Mouse (Mus musculus) kidney, postnatal 10 days (tissue): ENCODE measurements around the gene Ap2s1.
"Not testable (repeated sequence)": the region's sequence is repeated elsewhere in the genome, so short reads cannot be mapped to it uniquely, and the experiment has no call there.

Source experiments
- DNase-seq: peaks from one replicate; pipeline ENCODE4 v3.0.0; 2021; ENCODE audit warnings: mixed read lengths

The Ap2s1 gene

DNA sequence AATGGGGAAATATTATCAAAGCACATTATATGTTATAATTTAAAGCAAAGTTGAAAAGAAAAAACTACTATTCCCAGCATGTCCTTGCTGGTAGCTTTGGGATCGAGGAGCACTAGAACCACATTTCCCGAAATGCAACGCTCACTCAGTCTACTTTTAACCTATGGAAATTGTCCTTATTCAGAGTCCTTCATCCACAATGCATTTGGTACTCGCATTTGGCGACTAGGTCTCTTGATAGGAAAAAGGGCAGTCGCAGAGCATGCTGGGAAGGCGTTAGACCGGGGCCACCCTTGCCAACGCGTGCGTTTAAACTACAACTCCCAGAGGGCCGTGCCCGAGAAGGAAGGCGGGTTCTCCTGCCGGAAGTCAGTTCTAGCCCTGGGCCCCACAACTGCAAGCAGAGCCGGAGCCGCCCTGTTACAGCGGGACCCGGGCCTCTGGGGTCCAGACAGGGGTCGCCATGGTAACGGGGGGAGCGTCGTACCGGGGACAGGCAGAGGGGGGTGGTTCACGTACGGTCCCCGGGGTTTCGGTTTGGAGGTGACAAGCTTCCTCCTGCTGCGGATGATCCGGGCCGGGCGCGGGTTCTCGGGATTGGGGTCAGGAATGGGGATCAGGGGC, at the start of gene Ap2s1:
TSS of gene Ap2s1 (plus strand) at position 338 of the 624 bp plus-strand sequence.
- DNase-seq = peak; percentile 98

DNA sequence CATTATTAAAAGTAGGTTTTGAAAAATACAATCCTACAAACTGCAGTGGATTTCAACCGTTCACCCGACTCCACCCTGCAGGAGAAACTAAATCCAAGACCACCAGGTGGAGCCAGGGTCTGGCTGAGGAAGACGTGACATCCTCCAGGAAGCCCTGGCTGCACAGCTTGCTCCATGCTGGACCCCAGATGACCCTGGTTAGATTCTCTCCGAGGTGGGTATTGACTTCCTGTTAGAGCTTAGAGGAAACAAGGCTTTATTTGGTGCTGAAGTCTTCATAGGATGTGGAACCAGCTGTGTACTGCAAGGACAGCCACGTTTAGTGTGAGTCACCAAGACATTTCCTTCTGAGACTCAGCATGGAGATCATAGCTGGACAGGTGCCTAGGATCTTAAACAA, 49.0 kb upstream of the Ap2s1 start:
- DNase-seq = peak; percentile 55

DNA sequence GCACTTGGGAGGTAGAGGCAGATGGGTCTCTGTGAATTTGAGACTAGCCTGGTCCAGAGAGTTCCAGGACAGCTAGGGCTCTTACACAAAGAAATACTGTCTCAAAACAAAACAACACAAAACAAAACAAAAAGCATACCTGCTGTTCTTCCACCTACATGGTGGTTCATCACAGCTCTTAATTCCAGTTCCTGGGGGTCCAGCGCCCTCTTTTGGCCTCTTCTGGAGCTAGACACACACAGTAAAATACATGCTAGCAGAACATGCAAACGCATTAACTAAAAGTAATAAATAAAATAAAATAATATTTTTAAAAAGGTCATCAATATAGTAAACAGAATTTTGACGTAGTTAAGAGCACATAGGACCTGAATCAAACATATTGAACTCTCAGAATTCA, 43.2 kb upstream of the Ap2s1 start:
- peak; percentile 68 for DNase-seq

DNA sequence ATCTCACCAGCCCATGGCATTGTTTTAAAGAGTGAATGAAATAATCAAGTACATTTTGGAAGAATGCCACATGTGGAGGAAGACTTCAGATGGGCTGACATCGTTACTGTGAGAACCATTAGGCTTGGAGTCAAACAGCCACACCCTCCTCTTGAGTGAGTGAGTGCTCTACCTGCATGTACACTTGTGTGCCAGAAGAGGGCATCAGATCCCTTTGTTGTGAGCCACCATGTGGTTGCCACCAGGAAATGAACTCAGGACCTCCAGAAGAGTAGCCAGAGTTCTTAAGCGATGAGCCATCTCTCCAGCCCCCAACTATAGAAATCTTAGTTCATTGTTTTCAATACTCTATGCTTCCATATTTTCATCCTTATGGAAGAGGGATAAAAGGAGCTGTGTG, 39.2 kb upstream of the Ap2s1 start:
- no peak for DNase-seq

DNA sequence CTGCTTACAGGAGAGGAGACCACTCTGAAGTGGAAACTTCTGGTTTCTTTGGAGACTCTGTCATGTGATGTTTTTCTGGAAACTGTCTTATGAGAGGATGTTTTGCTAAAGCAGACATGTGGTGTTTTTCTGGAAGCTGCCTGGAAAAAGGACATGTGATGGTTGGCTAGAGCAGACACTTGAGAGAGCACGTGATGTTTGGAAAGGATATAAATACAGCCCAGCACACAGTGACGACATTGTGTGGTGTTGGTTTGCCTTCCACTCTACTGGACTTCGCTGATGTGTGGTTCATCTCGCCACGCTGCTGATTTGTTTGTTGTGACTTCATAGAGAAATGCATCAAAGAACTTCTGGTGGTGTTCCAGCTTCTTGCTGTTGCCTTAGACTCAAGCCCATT, 37.6 kb upstream of the Ap2s1 start:
- DNase-seq = no peak

DNA sequence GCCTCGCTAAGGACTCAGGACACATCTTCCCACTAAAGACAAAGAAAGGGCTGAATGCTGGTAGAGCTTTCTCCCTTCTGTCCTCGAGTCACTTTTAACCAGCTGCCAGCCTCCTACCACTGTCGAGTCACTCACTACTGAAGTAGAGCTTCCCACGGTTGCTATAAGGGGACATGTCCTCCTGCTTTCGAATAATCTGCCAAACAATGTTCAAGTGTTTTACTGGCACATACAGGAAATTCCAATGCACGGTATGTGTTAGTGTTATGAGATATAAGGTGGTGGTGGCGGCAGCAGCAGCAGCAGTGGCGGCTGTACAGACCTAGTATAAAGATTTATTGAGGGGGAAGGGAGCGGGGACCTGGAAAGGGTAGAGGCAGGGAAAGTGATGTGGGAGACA, 31.8 kb upstream of the Ap2s1 start:
- DNase-seq = no peak

DNA sequence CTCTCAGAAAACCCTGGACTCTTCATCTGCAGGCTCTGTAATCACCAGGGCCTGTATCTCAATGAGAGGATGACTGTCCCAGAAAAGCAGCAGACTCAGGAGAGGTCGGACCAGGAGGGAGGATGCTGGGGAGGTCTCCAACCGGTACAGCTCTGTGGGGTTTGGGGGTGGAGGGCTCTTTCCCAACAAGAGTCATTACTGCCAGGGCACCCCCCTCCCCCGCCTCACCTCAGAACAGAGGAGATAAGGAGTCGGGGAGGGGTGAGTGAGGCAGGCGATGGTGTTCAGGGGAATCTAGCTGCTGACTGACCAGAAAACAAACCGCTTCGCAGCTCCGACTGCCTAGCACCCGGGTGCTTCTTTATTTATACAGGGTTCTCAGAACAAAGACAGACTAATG, 30.0 kb upstream of the Ap2s1 start:
- no peak for DNase-seq

DNA sequence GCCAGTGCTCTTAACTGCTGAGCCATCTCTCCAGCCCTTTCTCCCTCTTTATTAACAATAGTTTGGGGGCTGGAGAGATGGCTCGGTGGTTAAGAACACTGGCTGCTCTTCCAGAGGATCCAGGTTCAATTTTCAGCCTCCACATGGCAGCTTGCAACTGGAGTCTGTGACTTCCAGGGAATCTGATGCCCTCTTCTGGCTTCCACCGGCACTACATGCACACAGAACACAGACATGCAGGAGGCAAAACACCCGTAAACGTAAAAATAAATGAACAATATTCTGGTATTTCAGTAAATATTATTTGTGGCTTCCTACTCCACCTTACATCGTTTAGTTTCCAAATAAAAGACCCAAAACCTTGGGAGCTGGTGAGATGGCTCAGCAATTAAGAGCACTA, 27.6 kb upstream of the Ap2s1 start:
- no peak for DNase-seq

DNA sequence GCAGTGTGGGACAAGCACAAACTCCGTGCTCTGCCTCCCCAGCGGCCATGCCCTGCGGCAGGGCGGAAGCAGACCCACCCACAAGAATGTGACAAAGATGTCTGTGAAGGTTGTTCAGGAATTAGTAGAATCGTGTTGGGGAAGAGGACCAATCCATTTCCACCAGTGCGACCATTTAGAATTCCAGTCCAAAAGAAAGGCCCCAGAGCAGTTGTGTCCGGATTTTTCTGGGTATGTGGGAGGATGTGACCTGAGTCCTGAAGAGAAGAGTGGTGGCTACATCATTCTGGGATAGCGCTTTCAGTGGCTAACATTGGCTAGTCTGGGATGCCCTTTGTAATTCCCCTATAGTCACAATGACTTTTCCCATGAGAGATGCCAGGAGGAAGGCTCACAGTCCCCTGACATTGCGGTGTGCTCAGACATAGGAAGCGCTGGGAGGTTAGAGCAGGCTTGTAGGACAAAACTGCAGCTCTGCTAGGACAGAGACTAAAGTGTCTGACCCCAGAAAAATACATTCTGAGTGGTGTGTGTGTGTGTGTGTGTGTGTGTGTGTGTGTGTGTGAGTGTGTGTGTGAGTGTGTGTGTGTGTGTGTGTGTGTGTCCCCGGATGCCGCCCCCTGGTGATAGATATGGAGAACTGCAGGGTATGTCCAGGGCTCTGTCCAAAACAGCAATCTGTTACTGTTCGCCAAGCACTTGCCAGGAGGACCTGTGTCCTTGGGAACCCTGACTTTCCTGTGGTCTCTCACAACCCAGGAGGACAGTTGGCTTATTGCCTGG, 25.4 kb upstream of the Ap2s1 start:
- DNase-seq = no peak

DNA sequence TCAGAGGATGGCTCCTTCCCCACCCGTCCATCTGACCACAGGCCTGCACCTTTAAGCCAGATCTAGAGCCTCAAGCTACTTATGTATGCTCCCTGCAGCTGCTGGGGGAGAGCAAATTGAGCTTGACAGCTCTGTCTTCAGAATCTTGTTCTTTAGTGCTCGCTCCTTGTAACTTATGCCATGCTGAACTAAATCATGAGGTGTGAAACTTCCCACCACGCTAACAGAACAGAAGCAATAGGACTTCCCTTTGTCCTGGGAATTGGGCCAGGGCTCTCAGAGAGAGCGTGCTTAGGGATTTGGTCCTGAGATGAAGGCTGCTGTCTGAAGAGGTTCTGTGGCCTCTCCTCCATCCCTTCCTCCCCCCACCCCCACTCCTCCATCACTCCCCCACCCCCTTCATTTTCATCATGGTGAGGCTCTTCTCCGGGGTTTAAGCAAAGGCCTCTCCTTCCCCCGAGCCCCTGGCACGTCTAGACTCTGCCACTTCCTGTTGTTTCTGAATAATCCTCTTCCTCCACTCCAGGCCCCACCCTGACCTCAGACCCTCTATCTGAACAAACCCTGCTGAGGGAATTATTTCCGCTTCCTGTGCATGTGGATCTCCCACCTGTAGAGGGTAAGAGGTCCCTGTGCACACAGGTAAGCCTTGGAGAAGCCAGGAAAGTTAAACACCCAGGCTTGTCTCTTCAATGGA, 21.6 kb upstream of the Ap2s1 start:
- DNase-seq = not testable (repeated sequence)

DNA sequence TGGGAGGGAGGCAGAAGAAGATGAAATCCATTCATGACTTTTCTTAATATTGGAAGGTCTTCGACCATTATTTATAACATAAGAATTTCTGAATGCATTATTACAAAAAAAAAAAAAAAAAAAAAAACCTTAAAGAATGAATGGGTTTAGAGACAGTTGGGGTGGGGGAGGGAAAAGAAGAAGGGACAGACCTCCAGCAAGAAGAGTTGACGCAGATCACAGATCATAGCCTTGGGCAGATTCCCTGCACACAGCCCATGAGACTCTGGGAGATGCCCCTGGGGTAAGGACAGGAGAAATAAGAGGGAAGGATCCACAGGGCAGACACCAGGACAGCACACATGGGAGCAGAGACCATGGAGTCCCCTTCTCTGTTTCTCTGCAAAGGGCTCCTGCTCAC, 16.6 kb upstream of the Ap2s1 start, which contains the start of gene Ceacam9:
TSS of gene Ceacam9 (plus strand) at position 301 of the 400 bp plus-strand sequence.
- no peak for DNase-seq

DNA sequence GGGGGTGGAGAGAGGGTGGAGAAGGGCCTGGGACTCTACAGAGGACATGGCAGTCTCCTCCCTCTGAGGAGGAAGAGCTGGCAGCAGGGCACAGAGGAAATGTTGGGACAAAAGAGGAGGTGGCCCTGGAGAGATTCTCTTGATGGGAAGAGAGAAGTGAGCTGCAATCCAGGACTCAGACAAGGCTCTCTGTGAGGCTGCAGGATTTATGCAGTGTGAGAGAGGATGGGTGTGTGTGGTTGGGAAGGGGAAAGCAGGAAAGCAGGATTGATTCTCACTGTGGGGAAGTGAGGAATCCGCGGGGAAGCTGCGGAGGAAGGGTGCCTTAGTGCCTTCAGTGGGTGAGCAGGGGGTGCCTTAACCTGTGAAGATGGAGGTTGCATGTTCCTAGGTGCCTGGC, 15.7 kb upstream of the Ap2s1 start:
- not testable (repeated sequence) for DNase-seq

DNA sequence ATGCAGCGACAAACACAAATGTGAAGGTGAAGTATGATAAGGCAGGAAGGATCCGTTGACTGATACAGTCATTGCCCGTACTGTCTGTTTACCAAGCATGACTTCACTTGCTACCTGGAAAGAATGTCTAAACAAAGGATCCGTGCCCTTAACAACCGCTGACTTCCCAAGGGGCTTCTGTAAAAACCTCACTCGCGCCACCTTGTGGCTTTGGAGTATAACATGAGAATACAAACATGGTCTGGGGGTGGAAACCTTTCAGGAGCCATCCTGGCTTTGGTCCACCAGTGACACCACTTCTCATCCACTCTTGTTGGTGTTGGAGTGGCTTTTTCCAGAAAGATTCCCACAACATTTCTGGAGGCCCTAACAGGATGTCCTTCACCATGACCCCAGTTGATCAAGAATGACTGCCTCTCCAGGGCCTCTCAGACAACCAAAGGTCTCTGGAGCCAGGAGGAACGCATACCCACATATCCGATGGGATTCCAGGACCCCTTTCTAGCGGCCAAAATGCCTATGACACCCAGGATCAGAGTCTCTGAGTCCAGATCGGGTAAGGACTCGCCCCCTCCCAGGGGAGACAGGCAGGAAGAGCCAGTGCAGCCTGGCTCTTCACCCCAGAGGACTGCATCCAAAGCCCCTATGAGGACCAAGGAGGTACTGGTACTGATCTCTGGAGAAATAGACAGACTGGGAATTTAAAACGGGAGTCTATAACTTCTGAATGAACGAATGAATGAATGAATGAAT, 9.4 kb upstream of the Ap2s1 start:
- DNase-seq = peak; percentile 86

DNA sequence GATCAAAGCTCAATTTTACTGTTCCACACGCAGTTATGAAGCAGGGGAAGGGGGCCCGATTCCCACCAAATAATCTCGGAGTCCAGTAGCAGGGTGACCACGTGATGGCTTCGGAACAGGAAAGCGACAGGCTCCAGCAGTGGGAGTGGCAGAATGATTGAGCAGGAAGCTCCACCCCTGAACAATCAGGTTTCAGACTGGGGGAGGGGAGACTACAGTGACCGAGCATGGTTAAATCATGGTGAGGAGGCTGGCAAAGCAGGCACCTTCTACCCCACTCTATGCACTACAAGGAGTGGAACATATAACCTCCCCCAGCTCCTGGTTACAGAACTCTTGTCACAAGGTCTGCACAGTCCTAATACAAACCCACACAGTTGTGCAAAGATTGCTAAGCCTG, 8.6 kb upstream of the Ap2s1 start:
- peak; percentile 55 for DNase-seq

DNA sequence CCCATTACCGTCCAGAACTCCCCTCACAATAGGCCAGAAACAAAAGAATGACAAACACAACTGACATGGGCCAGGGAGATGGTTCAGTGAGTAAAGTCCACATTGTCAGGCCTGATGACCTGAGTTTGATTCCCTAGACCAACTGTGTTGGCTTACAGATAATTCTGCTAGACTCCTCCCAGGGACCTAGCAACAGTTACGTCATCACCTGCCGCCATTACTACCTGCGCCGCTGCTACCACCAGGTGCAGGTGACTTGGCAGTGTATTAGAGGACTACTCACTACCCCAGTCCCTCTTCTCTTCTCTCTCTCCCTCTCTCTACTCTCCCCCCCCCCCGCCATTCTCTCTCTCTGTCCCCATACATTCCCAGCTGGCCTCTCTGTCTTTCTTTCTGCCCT, 7.4 kb upstream of the Ap2s1 start:
- DNase-seq = no peak

DNA sequence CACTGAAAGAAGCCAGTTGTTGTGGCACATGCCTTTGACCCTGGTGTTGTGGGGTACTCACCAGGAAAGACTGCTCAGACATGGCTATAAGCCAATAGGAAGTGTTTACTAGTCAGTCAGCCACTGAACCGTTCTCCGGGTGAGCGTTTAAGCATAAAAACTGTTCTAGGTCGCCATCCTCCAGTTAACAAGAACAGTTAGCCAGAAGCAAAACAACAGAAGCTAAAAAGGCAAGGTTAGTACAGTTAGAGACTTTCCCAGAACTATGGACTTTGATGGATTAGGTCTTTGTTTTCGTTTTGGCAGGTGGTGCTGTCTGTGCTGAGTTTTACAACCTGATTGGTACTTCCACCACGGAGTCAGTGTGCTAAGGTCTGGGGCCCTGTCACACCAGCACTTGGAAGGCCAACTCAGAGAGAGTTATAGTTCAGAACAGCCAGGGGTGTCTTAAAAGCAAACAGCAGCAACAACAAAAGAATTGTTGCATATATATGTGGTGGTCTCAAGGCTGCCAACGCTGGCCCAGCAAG, 6.3 kb upstream of the Ap2s1 start:
- no peak for DNase-seq

DNA sequence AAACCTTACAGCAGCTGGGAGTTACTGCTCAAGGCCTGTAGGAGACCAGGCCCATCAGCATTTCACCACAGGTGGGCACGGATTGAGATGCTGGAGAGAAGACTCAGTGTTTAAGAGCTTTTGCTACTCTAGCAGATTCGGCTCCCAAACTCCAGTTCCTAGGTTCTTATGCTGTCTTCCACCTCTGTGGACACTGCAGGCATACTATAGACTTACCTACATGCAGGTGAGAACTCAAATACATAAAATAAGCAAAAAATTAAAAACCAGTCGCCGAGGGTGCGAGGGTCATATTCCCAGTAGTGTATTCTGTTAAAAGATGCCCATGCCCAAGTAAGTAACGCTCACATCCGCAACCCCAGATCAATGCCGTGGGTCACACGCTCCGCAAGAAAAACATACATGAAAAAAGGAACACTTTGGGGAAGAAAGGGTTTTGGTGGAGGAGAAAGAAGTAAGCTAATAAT, 571 bp upstream of the Ap2s1 start:
- DNase-seq = no peak

DNA sequence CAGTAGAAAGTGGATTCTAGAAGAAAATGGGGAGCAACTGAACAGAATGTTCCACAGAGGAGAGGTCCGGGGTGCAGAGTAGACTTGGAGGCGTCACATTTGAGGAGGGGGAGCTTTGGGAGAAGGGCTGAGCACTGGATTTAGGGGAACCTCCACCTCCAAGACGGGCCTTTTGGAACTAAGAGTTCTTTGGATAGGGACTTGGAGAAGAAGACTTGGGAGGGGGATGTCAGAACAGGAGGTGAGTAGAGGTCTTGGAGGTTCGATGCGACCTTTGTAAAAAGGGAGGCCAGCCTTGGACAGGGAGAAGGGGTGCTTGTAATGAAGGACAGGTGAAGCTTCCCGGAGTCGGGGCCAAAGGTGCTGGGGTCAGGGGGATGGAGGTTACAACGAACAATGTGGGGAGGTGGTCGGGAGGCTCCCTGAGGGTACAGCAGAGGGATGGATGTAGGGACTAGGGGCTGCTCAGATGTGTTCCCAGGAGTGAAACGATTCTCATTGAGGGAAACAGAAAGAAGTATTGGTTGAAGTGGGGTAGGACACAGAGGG, 920 bp downstream of the Ap2s1 start:
- DNase-seq = peak; percentile 29

DNA sequence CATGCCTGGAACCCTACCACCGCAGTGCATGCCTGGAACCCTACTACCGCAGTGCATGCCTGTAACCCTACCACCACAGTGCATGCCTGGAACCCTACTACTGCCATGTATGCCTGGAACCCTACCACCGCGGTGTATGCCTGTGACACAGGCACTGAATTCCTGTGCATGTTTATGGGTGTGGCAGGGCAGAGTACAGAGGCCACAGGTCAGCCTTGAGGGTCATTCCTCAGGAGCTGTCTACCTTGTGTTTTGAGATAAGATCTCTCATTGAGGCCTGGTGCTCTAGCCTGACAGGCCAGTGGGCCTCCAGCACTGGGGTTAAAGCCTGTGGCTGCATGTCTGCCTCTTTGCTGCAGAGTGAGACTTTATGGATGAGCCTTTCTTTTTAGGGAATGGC, 7.2 kb downstream of the Ap2s1 start:
- no peak for DNase-seq

DNA sequence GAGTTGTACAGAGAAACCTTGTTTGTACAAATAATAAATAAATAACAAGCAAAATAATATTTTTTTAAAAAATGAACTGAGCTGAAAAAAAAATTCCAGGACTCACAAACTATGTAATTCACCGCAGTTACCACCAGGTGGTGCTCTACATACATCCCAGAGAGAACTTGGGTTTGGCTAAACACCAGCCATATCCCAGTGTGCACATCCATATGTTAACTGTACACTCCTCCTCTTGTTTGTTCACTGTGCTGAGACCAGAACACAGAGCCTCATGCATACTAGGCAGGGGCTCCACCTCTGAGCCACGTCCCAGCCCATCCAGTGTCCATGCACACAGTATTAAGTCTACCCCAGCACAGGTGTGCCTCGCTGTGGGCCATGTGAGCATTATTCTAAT, 7.9 kb downstream of the Ap2s1 start:
- peak; percentile 75 for DNase-seq

DNA sequence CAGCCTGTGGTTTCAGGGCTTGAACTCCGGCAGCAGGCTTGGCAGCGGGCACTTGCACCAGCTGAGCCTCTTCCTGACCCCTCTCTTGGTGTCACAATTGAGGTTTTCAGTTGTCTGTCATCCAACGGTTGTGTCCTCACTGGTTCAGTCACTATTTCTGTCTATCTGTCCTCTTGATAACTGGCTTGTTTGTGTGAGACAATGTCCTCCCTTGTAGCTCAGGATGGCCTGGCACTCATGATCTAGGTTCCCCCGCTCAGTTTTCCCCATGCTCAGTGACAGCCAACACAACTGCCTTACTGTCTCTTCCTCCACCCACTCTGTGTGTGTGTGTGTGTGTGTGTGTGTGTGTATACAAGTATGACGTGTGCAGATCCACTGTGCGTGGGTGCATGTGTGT, 9.4 kb downstream of the Ap2s1 start:
- DNase-seq = no peak

DNA sequence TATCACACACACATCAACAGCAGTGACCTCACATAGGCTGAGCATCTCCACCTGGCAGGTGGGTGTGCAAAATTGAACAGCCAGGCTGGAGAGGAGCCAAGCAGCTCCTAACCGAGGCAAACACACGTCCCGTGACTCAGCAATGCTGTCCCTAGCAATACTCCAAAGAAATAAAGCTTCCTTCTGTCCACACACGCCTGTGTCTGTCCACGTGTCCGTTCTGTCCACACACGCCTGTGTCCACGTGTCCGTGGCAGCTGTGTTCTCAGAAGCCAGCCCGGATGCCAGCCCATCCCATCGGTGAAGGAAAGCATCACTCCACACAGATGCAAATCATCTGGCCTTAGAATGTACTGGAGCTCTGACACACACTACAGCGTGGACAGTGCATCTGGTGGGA, 13.8 kb downstream of the Ap2s1 start:
- DNase-seq = no peak
